Mouse (Mus musculus): ENCODE data around the gene Gm436.

Gene Gm436

GRCm38 (mm10) chr4:144686268-144686667 lies at the start of gene Gm436:
TSS of gene Gm436 (minus strand) at chr4:144686368.
- in situ Hi-C loops (cut with MboI, MseI), result no loop called here

DNA sequence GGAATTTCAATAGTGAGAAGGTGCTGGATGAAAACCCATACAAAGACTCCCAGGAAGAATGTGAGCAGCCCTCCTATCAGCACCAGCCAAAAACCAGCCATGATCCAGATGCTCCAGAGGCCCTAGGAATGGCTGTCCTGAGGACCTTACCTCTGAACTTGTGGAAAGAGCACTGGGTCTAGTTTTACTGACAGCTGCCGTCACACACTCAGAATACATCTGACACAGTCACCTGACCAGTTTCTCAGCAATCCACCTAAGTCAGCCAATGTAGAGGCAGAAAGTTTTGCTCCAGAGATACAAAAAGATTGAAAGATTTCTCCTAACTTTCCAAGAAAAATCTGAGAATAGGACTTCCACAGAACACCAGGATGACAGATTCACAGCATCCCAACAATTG lies 35.1 kb upstream of the Gm436 start, which contains the start of gene Gm13178:
Gene Gm13178 (minus strand): TSS at position 101 of the 400 bp plus-strand sequence.
- in situ Hi-C loops (cut with MboI, MseI), result no loop called here

DNA sequence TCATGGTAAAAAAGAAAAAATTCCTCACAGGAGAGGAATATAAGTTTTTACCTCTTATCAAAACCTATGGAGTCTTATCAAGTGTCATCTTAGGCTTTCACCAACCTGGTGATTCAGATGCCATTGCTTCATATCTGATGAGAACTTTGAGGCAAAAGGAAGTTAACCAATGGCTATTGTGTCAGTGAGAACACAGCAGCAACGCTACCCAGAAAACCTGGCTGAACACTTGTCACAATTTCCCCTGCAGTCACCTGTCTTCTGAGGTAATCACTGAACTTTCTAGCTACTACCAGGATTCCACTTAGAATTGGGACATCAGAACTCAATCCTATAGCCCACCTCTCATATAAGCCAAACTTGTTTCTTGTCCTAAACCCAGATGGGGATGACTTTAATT lies 33.5 kb upstream of the Gm436 start:
- in situ Hi-C loops (cut with MboI, MseI), result no loop called here

DNA sequence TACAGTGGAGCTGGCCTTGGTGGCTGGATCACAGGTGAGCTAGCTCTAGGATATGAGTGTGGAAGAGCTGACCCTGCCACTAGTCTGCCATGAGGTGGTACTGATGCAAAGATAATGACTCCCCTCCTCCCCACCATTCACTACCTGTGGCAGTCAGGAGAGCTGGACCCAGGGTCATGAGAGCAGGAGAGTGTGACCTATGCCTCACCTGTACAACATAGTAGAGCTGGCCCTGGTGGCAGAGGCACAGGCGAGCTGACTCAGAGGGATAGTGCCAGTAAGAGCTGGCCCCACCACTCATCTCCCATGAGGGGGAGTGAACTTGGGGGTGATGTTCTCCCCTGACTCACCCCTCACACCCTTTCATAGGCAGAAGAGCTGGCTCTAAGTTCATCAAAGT lies 32.1 kb upstream of the Gm436 start:
- in situ Hi-C loops (cut with MboI, MseI), result no loop called here

DNA sequence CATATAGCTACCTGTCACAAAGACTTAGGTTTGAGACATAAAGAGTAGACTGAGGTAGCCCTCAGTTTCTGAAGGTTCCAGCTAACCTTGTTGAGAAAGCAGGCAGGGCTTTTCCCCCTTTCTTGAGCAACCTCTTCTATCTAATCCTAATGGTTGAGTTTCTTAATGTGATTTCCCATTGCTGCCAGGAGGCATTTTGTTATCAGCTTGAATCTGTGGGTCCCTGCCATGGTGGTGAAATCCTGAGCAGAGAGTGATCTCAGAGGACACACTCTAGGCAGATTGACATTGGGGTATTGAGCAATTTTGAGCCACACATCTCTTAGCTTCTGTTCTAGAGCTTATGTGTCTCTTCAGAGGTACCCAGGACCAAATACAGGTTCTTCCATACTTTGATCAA lies 47.9 kb downstream of the Gm436 start:
- in situ Hi-C loops (cut with MboI, MseI), result no loop called here
